Mouse (Mus musculus): ENCODE data around the gene Olfr1378.

Gene Olfr1378

DNA sequence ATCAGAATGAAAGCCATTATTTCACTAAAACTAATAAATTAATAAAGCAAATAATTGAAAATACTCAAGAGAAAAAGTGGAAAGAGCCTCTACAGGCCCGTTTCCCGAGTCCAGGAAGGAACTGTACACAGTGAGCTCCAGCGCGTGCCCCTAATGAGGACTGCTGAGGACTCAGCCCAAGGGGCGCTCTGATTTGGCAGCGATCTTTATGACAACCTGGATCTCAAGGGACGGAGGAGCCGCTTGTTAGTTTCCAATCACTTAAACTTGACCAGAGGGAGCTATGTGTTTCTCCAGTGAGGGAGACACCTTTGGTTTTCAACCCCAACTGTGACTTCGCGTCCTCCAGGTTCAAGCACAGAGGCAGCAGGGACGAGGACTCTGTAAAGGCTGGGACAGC lies at the start of gene Olfr1378:
Olfr1378 (plus strand) TSS at position 301 of the 400 bp plus-strand sequence.
- DNase-seq (ENCODE audit: low spot score in 2 of 2): no peak

DNA sequence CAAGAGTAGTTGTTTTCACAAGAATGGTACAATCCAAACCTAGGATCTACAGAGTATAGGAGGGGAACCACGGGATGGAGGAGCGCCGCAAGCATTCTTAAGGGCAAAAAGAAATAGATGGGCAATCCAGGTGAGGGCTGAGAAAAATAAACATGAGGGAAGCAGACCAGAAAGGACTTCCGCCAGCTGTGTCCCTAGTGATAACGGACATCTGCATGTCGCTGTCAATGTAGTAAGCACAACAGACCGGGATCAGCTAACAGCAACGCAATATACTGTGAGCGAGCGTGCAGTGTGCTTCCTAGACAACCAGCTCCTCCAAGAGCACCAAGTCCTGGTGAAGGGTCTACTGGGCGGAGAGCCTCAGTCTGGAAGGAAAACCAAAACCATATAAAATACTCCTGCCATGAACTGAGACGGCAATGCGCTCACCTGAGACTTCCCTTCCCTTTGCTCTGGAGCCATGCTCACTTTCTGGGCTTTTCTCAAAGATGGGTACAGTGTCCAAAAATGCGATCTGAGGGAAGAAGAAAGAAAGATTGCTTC lies 35.8 kb upstream of the Olfr1378 start:
- peak in 1 of 2 experiments; percentile 18 for DNase-seq (ENCODE audit: low spot score in 2 of 2)

- no peak for DNase-seq (ENCODE audit: low spot score in 2 of 2)
These were observed 35.3 kb upstream of the Olfr1378 start for GRCm38 (mm10) chr11:50931021-50931420.

- peak; percentile 82 to 88 for DNase-seq (ENCODE audit: low spot score in 2 of 2)
These were observed 34.9 kb upstream of the Olfr1378 start, which contains the start of gene Zfp354b for GRCm38 (mm10) chr11:50931451-50931866. Zfp354b (minus strand) TSS chr11:50931633.

DNA sequence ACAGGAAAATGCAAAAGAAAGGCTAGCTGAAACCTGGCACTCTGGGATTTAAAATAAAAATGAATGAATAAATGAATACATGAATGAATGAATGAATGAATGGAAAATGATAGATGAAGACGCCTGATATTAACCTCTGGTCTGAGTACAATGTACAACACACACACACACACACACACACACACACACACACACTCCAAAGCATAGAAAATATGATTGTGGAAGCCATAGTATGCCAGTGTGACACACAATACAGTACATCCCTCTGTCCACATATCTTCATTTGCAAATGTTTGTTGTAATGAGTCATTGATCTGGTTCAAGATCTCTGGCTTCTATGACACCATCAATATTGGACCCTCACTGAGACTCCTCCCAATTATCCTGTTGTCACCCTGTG lies 34.3 kb upstream of the Olfr1378 start:
- no peak for DNase-seq (ENCODE audit: low spot score in 2 of 2)

DNA sequence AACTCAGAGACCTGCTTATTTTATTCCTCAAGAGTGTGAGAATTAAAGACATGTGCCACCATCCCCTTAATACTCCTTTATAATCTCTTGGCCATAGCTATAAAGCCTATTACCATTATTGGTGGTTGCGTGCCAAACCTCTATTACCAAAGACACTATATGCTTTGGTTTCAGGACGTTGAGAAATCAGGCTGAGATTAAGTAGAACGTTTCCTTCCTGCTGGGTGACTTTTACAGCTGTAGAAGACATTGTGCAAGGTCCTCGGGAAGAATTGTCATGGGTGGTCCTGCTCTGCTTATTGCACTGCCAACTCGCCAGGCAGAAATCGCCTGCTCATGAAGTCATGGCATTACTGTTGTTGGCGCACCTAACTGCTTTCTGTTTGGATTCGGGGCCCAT lies 27.9 kb upstream of the Olfr1378 start:
- no peak for DNase-seq (ENCODE audit: low spot score in 2 of 2)

DNA sequence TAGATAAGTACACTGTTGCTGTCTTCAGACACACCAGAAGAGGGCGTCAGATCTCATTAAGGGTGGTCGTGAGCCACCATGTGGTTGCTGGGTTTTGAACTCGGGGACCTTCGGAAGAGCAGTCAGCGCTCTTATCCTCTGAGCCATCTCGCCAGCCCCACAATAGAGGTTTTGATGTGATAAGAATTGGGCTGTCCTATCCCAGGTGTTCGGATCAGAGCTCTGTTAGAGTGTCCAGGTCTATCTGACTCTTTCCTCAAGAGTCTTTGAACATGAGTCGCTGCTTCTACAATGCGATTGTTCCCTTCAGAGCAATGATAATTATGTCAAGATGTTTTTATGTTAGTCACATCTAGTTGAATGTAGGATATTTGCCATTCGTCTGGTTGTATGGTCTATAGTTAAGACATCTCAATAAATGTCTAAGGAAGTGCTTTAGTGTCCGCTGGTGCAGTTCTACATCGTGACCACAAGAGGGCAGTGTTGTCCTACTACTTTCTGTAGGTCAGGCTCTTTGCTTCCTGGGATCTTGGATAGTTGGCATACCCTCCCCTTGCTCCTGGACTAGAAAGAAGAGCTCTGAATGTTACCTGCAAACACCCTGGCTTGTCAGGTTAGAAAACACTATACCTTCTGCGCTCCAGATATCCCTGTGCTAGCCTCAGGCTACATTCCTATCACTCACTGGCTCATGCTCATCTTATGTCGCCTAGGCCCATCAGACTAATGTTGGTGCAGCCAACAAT lies 26.5 kb upstream of the Olfr1378 start:
- peak in 1 of 2 experiments; percentile 33 for DNase-seq (ENCODE audit: low spot score in 2 of 2)

GRCm38 (mm10) chr11:50942386-50942785 lies 23.9 kb upstream of the Olfr1378 start:
- no peak for DNase-seq (ENCODE audit: low spot score in 2 of 2)

GRCm38 (mm10) chr11:50943506-50943905 lies 22.8 kb upstream of the Olfr1378 start, which contains the start of gene 4933414I15Rik:
4933414I15Rik (minus strand) TSS chr11:50943765.
- no peak for DNase-seq (ENCODE audit: low spot score in 2 of 2)

DNA sequence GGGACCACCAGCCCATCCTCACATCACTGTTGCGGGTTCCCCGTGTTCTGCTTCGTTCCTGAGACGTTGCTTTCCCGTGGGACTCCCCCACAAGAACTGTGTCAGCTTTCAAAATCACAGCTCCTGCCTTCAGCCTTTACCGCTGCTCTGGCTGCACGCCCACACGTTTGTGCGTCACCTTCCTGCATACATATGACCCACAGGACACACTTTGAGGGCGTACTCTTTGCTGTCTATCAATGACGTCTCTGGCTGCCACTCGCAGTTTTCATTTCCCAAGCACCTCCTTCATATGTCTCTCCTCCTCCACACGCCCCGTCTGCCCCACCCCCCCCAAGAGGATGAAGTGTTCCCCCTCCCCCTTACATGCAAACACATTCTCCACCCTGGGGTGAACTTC lies 14.0 kb upstream of the Olfr1378 start:
- DNase-seq (ENCODE audit: low spot score in 2 of 2): peak; percentile 9 to 34

DNA sequence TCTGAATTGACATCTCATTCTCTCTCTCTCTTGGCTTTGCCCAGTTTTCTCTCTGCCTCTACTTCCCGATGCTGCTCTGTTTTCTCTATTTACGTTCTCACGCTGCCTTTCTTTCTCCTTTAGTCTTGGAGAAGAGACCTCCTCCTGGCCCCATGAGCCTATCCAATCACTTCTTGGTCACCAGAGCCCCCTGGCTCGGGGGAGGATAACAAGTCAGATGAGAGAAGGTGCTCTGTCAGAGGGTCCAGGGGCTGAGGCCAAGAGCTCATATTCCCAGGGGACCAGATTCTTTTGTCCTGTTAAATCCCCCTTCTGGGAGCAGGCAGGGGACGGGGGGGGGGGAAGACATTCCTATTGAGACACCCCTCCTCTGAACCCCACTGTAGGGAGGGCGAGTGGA lies 12.7 kb upstream of the Olfr1378 start, which contains the start of gene Prop1:
Prop1 (minus strand) TSS at position 101 of the 400 bp plus-strand sequence.
- DNase-seq (ENCODE audit: low spot score in 2 of 2): no peak

DNA sequence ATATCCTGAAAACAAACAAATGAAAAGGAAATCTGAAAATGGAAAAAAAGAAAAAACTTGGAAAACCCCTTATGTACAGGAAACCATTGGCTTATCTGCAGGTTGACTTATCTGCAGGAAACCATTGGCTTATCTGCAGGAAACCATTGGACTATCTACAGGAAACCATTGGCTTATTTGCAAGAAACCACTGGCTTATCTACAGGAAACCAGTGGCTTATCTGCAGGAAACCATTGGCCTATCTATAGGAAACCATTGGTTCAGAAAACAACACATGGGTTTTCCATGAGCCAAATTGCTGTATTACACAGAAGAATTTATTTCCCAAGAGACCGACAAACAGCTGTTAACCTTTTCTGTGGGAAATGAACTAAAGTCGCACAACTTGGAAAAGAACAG lies 1.4 kb upstream of the Olfr1378 start:
- DNase-seq (ENCODE audit: low spot score in 2 of 2): no peak

GRCm38 (mm10) chr11:50977216-50977615 lies 10.9 kb downstream of the Olfr1378 start:
- no peak for DNase-seq (ENCODE audit: low spot score in 2 of 2)

- DNase-seq (ENCODE audit: low spot score in 2 of 2): no peak
These were observed 15.3 kb downstream of the Olfr1378 start, which contains the start of gene Olfr1377 for GRCm38 (mm10) chr11:50981667-50982066. Olfr1377 (plus strand) TSS chr11:50981967.

DNA sequence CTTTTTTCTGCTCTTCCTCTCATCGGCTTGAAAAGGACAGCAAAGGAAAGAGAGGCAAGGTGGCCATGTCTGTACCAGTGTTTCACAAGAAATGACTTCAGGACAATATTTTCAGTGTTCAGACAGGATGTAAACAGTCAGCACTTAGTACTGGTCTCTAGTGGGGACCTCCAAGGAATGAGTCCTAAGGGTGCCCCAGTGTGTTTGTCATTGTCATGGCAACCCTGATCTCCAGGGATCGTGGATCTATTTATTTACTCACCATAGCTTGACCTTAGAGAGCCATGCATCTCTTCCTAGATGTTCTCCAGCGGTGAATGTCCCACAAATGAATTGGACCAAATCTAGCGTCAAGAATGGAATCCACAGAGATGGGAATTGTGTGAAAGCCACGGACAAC lies 37.0 kb downstream of the Olfr1378 start, which contains the start of gene Olfr51:
Olfr51 (plus strand) TSS at position 301 of the 400 bp plus-strand sequence.
- DNase-seq (ENCODE audit: low spot score in 2 of 2): no peak

DNA sequence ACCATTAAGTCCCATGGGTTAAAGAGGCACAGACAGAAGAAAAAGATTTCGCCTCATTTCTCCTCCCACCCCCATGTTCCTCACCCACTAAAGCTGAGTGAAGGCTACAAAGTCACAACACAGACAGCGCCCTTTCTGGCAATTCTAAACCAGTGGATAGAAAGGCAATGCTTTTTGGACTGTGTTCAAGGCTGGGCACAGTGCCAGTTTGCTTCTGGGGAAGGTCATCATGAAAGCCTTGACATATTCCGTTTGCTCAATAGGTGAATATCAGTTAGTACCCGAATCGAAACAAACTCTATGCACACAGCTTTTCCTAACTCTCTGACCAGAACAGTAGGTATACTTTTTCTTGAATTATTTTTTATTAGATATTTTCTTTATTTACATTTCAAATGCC lies 45.5 kb downstream of the Olfr1378 start:
- DNase-seq (ENCODE audit: low spot score in 2 of 2): no peak

DNA sequence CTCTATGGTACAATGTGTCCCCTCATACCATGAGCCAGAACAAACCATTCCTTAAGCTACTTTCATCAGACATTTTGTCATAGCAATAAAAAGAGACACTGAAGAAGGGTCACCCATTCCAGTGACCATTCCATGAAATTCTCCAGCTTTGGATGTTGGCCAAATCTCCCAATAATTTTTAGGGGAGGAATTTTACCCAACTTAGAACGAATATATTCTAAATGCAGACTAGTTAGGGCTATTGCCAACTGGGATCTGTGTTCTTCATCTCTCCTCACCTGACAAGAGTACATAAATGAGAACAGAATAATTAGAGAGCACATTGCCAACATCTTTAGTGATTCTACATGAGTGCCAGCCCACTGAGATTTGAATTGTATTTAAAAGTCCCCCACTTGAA lies 47.6 kb downstream of the Olfr1378 start, which contains the start of gene Olfr54:
Olfr54 (plus strand) TSS at position 301 of the 400 bp plus-strand sequence.
- no peak for DNase-seq (ENCODE audit: low spot score in 2 of 2)

DNA sequence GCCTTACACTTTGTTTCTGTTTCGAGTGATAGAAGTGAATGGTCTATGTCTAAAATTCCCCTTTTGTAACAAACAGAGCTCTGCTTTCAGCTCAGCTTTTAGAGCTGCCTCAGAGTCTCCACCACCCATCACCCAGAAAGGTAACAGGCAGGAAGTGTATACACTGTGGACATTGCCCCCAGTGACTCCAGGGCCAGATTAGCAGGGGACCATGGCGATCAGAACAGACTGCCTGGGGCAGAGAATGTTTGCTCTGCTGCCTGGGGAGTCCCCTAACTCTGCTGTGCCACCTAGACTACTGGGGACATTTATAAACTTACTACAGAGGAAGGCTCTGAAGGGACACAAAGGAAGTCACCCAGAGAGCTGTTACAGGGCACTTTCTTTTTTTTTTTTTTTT lies 50.0 kb downstream of the Olfr1378 start:
- DNase-seq (ENCODE audit: low spot score in 2 of 2): no peak

Measured in frontal cortex, postnatal 36 days (tissue).